Mouse (Mus musculus): Measurements from ENCODE around the gene Slc26a1.
"Not testable (repeated sequence)": the region's sequence is repeated elsewhere in the genome, so short reads cannot be mapped to it uniquely, and the experiment has no call there.

Gene Slc26a1

GRCm38 (mm10) chr5:108655381-108655780, 20.0 kb downstream of the Slc26a1 start:
- DNase-seq: no peak

DNA sequence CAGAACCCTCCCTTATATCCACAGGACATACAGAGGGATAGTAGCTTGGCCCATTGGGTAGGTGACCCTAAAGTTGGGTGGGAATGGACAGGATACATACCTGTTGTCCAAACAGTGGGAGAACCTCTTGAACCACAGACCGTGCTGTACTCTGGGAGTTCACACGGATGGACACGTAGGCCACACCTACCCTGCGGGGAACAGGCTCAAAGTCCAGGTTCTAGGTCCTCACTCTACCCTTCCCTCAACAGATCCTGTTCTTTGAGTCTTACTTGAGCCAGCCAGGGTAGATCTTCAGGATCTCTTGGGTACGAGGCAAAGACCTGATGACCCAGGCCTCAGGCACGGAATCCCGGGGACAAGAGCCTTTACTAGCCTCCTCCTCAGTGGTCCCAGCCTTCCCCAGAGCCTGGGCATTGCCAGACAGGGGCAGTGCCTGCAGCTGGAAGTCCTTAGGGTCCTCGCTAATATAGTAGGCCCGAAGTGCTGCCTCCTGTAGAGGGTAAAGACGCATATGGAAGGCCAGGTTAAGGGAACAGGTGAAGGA, 20.9 kb downstream of the Slc26a1 start:
- no peak for DNase-seq

GRCm38 (mm10) chr5:108653341-108653740, 22.0 kb downstream of the Slc26a1 start:
- DNase-seq: no peak

DNA sequence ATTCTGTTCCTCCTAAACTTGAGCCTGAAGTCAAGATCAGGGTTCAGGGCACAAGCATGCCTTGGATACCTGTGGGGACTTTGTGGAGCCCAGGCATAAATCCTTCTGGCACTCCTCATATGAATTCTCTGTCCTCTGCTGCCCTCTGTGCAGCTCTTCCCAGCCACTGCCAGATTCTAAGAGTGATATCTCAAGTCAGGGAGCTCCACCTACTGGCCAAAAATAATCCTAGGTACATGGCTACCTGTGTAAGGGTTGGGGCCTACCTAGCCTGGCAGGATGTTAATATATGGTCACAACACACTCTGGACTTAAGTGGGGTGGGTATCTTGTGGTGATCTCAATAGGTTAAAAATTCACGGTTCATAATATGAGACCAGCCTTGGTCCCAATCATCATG, 23.5 kb downstream of the Slc26a1 start:
- DNase-seq: no peak

- no peak for DNase-seq
Observed at GRCm38 (mm10) chr5:108651136-108651720, 24.1 kb downstream of the Slc26a1 start.

DNA sequence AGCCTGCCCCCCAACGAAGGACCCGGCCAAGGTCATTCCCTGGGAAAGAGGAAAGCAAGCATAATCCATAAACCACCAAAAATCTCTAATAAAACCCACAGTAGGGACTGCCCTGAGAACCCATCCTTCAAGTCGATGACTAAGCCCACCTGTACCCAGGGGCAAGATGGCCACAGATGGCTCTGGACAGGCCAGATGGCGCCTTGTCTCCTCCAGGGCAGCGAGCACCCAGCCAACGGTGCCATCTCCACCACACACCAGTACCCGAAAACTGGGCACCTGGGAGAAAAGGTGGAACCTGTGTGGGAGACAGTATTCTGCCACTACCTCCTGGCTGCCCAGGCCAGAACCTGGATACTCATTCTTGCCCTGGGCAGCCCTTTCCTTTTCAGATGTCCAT, 25.0 kb downstream of the Slc26a1 start:
- no peak for DNase-seq

- no peak for DNase-seq
Observed at GRCm38 (mm10) chr5:108648937-108649576, 26.3 kb downstream of the Slc26a1 start.

- DNase-seq: no peak
Observed at GRCm38 (mm10) chr5:108647820-108648465, 27.4 kb downstream of the Slc26a1 start.

- DNase-seq: no peak
Observed at GRCm38 (mm10) chr5:108647311-108647710, 28.1 kb downstream of the Slc26a1 start.

DNA sequence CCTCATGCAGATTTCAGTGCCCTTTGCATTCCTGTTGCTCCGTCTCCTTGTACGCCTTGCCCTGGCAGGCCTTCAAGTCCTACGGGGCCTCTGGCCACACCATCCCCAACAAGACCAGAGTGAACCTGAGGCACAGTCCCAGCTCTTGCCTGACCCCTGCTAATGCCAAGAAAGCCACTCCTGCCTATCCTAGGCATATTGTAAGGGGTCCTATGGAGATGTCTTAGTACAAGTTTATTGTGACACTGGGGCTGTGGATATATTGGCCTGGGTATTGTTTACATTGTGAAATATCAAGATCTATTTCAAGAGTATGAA, 29.1 kb downstream of the Slc26a1 start:
- no peak for DNase-seq

GRCm38 (mm10) chr5:108645651-108646342, 29.6 kb downstream of the Slc26a1 start:
- no peak for DNase-seq

GRCm38 (mm10) chr5:108643674-108644073, 31.7 kb downstream of the Slc26a1 start:
- no peak for DNase-seq

DNA sequence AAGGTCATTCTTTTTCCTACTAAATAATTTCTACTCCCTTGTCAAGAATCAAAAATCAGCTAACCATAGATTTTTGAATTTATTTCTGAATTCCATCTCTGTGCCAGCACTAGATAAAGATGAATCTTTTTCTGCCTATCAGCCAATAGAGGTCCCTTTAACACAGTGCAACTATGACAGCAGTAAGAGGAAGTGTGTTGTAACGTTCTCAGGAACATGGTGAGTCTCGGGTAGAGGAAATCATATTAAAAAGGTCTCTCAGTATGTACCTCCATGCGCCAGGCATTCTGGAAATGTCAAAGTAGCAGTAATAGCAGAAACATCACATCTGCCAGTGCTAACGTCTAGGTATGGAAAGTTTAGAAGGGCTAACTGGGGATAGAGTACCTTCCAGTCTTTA, 39.2 kb downstream of the Slc26a1 start:
- DNase-seq: no peak

- not testable (repeated sequence) for DNase-seq
Observed at GRCm38 (mm10) chr5:108634088-108634487, 41.3 kb downstream of the Slc26a1 start.

DNA sequence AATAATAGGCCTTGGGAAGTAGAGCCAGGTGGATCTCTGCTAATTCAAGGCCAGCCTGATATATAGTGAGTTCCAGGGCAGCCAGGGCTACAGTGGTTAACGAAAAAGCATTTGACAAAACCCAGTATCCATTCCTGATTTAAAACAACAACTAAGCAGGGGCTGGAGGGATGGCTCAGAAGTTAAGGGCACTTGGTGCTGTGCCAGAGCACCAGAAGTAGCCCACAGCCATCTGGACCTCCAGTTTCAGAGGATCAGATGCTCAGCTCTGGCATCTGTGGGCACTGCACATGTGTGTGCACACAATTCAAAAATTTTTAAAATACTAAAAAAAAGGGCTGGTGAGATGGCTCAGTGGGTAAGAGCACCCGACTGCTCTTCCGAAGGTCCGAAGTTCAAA, 41.7 kb downstream of the Slc26a1 start:
- no peak for DNase-seq

DNA sequence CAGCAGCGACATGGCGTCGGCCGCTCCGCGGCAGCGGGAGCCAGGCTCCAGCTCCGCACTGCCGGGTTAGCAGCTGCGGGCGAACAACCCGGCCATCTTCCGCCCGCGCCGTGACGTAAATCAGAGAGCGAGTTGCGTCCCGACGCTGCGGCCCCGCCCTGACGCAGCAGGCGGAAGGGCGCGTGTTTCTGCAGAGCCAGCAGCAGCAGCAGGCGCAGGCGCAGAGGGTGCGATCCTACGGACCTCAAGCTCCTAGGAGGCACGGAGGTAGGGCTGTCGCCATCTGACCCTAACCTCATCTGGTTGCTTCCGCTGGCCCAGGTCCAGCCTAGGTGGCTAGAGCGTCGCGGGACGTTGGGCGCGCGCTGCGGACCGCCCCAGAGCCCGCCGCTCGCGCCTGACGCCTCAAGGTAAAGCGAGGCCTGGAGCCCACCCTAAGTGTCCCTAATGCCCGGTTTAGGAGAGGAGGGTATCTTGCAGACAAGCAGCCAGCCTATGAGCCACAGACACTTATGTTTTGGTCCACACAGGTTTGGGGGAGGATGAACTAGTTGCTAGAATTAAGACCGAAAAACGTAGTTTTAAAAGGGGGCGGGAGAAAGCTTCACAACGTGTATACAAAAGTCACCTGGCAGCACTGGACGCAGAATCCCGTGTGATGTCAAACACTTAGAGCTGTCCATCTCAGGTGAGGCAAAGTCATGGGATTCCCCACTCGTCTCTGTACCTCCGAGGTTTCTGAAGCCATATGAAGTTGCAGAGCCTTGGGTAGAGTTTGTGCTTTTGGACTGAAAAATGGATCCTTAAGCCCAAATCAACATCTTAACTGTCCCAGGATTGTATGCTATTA, 45.5 kb downstream of the Slc26a1 start, which contains the start of the genes Gak and Tmem175:
Gene Gak (minus strand): TSS at position 122 of the 850 bp plus-strand sequence.
Gene Tmem175 (plus strand): TSS at position 137 of the 850 bp plus-strand sequence.
- peak; percentile 88 for DNase-seq

DNA sequence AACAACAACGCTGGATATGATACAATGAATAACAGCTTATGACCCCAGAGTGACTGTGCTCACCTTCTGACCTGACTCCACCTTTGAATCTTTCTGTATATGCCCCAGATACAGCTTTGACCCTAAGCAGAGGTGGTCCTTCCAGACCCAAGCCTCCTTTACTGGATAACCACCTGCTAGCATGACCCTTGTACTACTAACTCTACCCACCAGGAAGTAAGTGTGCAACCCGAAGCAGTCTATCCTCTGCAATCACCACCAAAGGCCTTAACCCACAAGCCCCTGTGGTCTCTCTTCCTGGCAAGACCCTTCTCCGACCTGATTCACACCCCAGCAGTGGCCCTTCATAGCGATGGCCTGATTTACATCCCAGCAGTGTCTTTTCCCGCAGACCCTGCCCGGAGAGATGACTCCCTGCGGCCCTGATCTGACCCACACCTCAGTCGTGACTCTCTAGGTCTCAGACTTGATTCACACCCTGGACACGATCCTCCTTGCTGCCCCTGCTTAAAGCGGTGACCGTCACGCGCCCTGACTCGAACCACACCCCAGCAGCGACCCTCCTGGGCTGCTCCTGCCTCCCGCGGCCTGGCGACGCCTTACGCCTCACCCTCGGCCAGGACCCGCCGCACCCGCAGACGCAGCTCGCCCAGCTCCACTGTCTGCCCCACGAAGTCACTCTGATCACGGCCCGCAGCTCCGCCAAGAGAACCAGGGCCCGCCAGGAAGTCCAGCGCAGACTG, 46.3 kb downstream of the Slc26a1 start:
- DNase-seq: no peak

DNA sequence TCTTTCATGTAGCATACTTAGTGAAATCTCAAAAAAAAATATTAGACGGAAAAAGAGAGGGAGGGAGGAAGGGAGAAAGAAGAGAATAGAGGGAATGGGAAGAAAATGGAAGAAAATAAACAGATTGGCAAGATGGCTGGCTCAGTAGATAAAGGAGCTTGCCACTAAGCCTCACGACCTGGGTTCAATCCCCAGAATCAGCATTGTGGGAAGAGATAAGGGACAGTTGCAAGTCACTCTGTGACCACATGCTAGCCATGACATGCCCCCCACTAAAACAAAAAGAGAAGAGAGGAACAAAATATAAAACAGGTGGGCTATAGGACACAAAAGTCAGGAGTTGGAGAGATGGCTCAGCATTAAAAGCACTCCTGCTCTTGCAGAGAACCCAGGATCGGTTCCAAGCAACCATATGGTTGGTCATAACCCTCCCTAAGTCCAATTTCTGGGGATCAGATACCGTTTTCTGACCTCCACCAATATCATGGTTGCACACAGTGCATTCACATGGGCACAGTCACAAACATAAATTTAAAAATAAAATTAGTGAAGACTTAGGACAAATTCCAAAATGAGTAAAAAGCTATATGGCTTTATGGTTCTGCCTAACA, 49.2 kb downstream of the Slc26a1 start:
- no peak for DNase-seq

- no peak for DNase-seq
Observed at GRCm38 (mm10) chr5:108621870-108622269, 53.5 kb downstream of the Slc26a1 start.
